13 mouse cellular contexts compared by ENCODE assay signal in the genomic region with DNA sequence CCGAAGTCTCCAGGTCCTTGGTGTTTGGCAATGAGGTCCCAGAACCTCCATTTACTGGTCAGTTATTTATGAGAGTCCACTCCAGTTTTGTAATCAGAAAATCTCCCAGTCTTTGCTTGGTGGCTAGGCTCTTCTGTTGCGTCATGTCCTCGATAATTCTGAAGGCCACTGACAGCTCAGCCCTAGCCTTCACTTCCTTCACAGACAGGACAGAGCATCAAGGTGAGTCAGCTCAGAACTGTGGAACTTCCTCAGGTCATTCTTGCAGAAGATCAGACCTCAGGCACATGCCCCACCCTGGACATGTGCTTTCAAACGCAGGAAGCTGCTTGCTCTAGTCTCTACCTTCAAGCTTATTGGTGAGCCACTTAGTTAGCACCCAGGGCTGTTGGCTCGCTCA. TPM values are rescaled to one million over a fixed set of nuclear protein-coding genes. Genes with fewer than 3 reads are reported as not detected.
"Had no signal": no experiment of that assay in that cellular context is flagged by ENCODE, and none has a peak within 500 bp of the region (broad histone marks: within the 10 kb centered on the region; RNA-seq: fewer than 3 reads in every experiment).

No protein-coding gene starts in this region.

- ATAC-seq: liver, embryonic 12.5 days; midbrain, embryonic 13.5 days had no signal

- DNase-seq: kidney, postnatal 14 days; lung, embryonic 14.5 days; lung, postnatal 10 days; lung, postnatal 4 days; right cerebral cortex, adult 18-20 months; right cerebral cortex, postnatal 25 days had no signal

RNA-seq across cellular contexts. Expression of gene Gm20721, which starts 46.9 kb away (rescaled TPM):
- polyA plus RNA-seq: small intestine, adult 2 months; urinary bladder, adult 2 months had no signal

RNA-seq across cellular contexts. Expression of gene Tubb1, which starts 57.1 kb away (rescaled TPM):
- total RNA-seq: layer of hippocampus, postnatal 14 days; left cerebral cortex, postnatal 25 days had no signal
- polyA plus RNA-seq: myocyte; small intestine, adult 2 months had no signal
